Mouse (Mus musculus): ENCODE measurements at regions not wholly inside any gene's neighbourhood (a gene's known extent, or its start where the extent isn't known, plus 50 kb on each side); places are given as distances from the start of the nearest gene placed in this dataset.

- no peak overlapping the region for H3K4me3 ChIP-seq
- no peak overlapping the region for H3K4me2 ChIP-seq (ENCODE audit: low read depth)
- no peaks in the 10 kb centered on the region for H3K27me3 ChIP-seq (ENCODE audit: control insufficient read depth, insufficient read depth, insufficient read length)
- no peak overlapping the region for H3ac ChIP-seq (ENCODE audit: control insufficient read depth, insufficient read length)
- TF ChIP-seq MYOD1 (IDR thresholded peaks at IDR 0.05; ENCODE audit: control insufficient read depth in 1 of 3, insufficient read length in 2 of 3, low read depth in 2 of 3) = no peak
- no peak for TF ChIP-seq MAX (IDR thresholded peaks at IDR 0.05; ENCODE audit: low read depth)
- no peak for TF ChIP-seq REST (IDR thresholded peaks at IDR 0.05; ENCODE audit: insufficient read depth, insufficient read length)
- H3K79me2 ChIP-seq (ENCODE audit: control insufficient read depth, insufficient read depth) = no peaks in the 10 kb centered on the region
- H3K36me3 ChIP-seq (ENCODE audit: control insufficient read depth, insufficient read depth) = no peaks in the 10 kb centered on the region
Measured at GRCm38 (mm10) chr1:13977207-13977606, 2115.9 kb downstream of the 4930444P10Rik start.

GRCm38 (mm10) chr1:13949241-13949640, 2143.9 kb downstream of the 4930444P10Rik start:
- Histone ChIP-seq H3K4me2 (ENCODE audit: low read depth) (no peak overlapping the region), H3K79me2 (ENCODE audit: control insufficient read depth, insufficient read depth) (no peaks in the 10 kb centered on the region), H3ac (ENCODE audit: control insufficient read depth, insufficient read length) (no peak overlapping the region), H3K36me3 (ENCODE audit: control insufficient read depth, insufficient read depth) (no peaks in the 10 kb centered on the region), H3K4me3 (no peak overlapping the region), H3K27me3 (ENCODE audit: control insufficient read depth, insufficient read depth, insufficient read length) (no peaks in the 10 kb centered on the region)
- TF ChIP-seq POLR2A (IDR thresholded peaks at IDR 0.05; ENCODE audit: insufficient read length, low read depth) (no peak), MAX (IDR thresholded peaks at IDR 0.05; ENCODE audit: low read depth) (no peak), TCF3 (IDR thresholded peaks at IDR 0.05; ENCODE audit: insufficient read length, low read depth) (no peak), E2F4 (IDR thresholded peaks at IDR 0.05; ENCODE audit: insufficient read depth) (no peak), USF1 (IDR thresholded peaks at IDR 0.05; ENCODE audit: low read depth) (no peak), MYOD1 (IDR thresholded peaks at IDR 0.05; ENCODE audit: control insufficient read depth in 1 of 3, insufficient read length in 2 of 3, low read depth in 2 of 3) (no peak), SRF (IDR thresholded peaks at IDR 0.05; ENCODE audit: control insufficient read depth, insufficient read length, low read depth) (no peak), TCF12 (IDR thresholded peaks at IDR 0.05; ENCODE audit: insufficient read depth, poor library complexity, severe bottlenecking) (no peak), CEBPB (IDR thresholded peaks at IDR 0.05; ENCODE audit: insufficient read depth, poor library complexity, severe bottlenecking) (no peak), MYOG (IDR thresholded peaks at IDR 0.05; ENCODE audit: control insufficient read depth in 1 of 3, insufficient read depth in 1 of 3, insufficient read length in 2 of 3, low read depth in 2 of 3) (no peak)

DNA sequence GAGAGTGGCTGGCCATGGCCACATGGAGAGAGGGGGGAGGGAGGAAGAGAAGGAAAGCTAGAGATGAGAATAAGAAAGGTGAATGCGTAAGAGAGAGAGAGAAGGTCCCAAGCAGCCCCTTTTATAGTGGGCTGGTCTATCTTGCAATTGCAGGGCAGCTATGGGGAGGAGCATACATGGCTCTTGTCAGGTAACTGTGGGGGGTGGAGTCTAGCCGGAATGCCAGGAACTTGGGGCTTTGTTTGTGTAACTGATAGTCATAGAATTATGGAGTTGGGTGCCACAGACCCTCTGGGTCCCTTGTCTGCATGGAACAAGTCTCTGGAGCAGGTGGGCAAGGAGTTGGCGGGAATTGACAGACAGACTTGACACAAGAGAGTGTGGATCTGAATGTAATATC, 2151.8 kb downstream of the 4930444P10Rik start:
- H3K27me3 ChIP-seq (ENCODE audit: control insufficient read depth, insufficient read depth, insufficient read length) = no peaks in the 10 kb centered on the region
- no peak for TF ChIP-seq POLR2AphosphoS2 (IDR thresholded peaks at IDR 0.05; ENCODE audit: insufficient read length, low read depth)
- no peak for TF ChIP-seq MAX (IDR thresholded peaks at IDR 0.05; ENCODE audit: low read depth)
- TF ChIP-seq MYOG (IDR thresholded peaks at IDR 0.05; ENCODE audit: control insufficient read depth in 1 of 3, insufficient read depth in 1 of 3, insufficient read length in 2 of 3, low read depth in 2 of 3) = no peak
- TF ChIP-seq SRF (IDR thresholded peaks at IDR 0.05; ENCODE audit: control insufficient read depth, insufficient read length, low read depth) = no peak
- TF ChIP-seq REST (IDR thresholded peaks at IDR 0.05; ENCODE audit: insufficient read depth, insufficient read length) = no peak
- TF ChIP-seq POLR2A (IDR thresholded peaks at IDR 0.05; ENCODE audit: insufficient read length, low read depth) = no peak
- TF ChIP-seq MYOD1 (IDR thresholded peaks at IDR 0.05; ENCODE audit: control insufficient read depth in 1 of 3, insufficient read length in 2 of 3, low read depth in 2 of 3) = no peak
- no peak for TF ChIP-seq CEBPB (IDR thresholded peaks at IDR 0.05; ENCODE audit: insufficient read depth, poor library complexity, severe bottlenecking)
- TF ChIP-seq USF1 (IDR thresholded peaks at IDR 0.05; ENCODE audit: low read depth) = no peak
- TF ChIP-seq TCF12 (IDR thresholded peaks at IDR 0.05; ENCODE audit: insufficient read depth, poor library complexity, severe bottlenecking) = no peak
- no peak for TF ChIP-seq E2F4 (IDR thresholded peaks at IDR 0.05; ENCODE audit: insufficient read depth)
- no peak for TF ChIP-seq TCF3 (IDR thresholded peaks at IDR 0.05; ENCODE audit: insufficient read length, low read depth)
- H3ac ChIP-seq (ENCODE audit: control insufficient read depth, insufficient read length) = no peak overlapping the region
- H3K4me3 ChIP-seq = no peak overlapping the region
- no peak overlapping the region for H3K4me2 ChIP-seq (ENCODE audit: low read depth)
- no peaks in the 10 kb centered on the region for H3K36me3 ChIP-seq (ENCODE audit: control insufficient read depth, insufficient read depth)
- no peaks in the 10 kb centered on the region for H3K79me2 ChIP-seq (ENCODE audit: control insufficient read depth, insufficient read depth)

DNA sequence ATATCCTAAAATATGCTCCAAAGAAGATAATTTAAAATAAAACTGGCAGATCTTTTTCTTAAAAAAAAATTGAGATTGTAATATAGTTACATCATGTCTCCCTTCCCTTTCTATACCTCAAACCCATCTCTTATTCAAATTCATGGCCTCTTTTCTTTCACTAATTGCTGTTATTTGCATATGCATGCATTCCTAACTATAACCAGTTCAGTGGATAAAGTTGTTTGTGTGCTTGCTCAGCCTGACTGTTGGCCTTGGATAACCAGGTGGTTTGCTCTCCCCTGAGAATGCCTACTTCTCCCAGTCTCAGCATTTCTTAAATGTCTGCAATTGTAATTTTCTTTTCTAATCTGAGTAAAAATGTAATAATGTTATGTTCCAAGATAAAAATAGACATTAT, 2154.8 kb downstream of the 4930444P10Rik start:
- Histone ChIP-seq H3K36me3 (ENCODE audit: control insufficient read depth, insufficient read depth) (no peaks in the 10 kb centered on the region), H3K4me2 (ENCODE audit: low read depth) (no peak overlapping the region), H3K79me2 (ENCODE audit: control insufficient read depth, insufficient read depth) (no peaks in the 10 kb centered on the region), H3ac (ENCODE audit: control insufficient read depth, insufficient read length) (no peak overlapping the region), H3K27me3 (ENCODE audit: control insufficient read depth, insufficient read depth, insufficient read length) (no peaks in the 10 kb centered on the region), H3K4me3 (no peak overlapping the region)
- TF ChIP-seq POLR2A (IDR thresholded peaks at IDR 0.05; ENCODE audit: insufficient read length, low read depth) (no peak), TCF12 (IDR thresholded peaks at IDR 0.05; ENCODE audit: insufficient read depth, poor library complexity, severe bottlenecking) (no peak), CEBPB (IDR thresholded peaks at IDR 0.05; ENCODE audit: insufficient read depth, poor library complexity, severe bottlenecking) (no peak), MAX (IDR thresholded peaks at IDR 0.05; ENCODE audit: low read depth) (no peak), MYOG (IDR thresholded peaks at IDR 0.05; ENCODE audit: control insufficient read depth in 1 of 3, insufficient read depth in 1 of 3, insufficient read length in 2 of 3, low read depth in 2 of 3) (no peak), MYOD1 (IDR thresholded peaks at IDR 0.05; ENCODE audit: control insufficient read depth in 1 of 3, insufficient read length in 2 of 3, low read depth in 2 of 3) (no peak), TCF3 (IDR thresholded peaks at IDR 0.05; ENCODE audit: insufficient read length, low read depth) (no peak), SRF (IDR thresholded peaks at IDR 0.05; ENCODE audit: control insufficient read depth, insufficient read length, low read depth) (no peak), E2F4 (IDR thresholded peaks at IDR 0.05; ENCODE audit: insufficient read depth) (no peak), POLR2AphosphoS2 (IDR thresholded peaks at IDR 0.05; ENCODE audit: insufficient read length, low read depth) (no peak), USF1 (IDR thresholded peaks at IDR 0.05; ENCODE audit: low read depth) (no peak), REST (IDR thresholded peaks at IDR 0.05; ENCODE audit: insufficient read depth, insufficient read length) (no peak)

- Histone ChIP-seq H3ac (ENCODE audit: control insufficient read depth, insufficient read length) (no peak overlapping the region), H3K79me2 (ENCODE audit: control insufficient read depth, insufficient read depth) (no peaks in the 10 kb centered on the region), H3K4me2 (ENCODE audit: low read depth) (no peak overlapping the region), H3K4me3 (no peak overlapping the region), H3K27me3 (ENCODE audit: control insufficient read depth, insufficient read depth, insufficient read length) (no peaks in the 10 kb centered on the region), H3K36me3 (ENCODE audit: control insufficient read depth, insufficient read depth) (no peaks in the 10 kb centered on the region)
- no peak for TF ChIP-seq POLR2AphosphoS2 (IDR thresholded peaks at IDR 0.05; ENCODE audit: insufficient read length, low read depth)
- TF ChIP-seq CEBPB (IDR thresholded peaks at IDR 0.05; ENCODE audit: insufficient read depth, poor library complexity, severe bottlenecking) = no peak
- TF ChIP-seq TCF3 (IDR thresholded peaks at IDR 0.05; ENCODE audit: insufficient read length, low read depth) = no peak
- TF ChIP-seq MYOG (IDR thresholded peaks at IDR 0.05; ENCODE audit: control insufficient read depth in 1 of 3, insufficient read depth in 1 of 3, insufficient read length in 2 of 3, low read depth in 2 of 3) = no peak
- TF ChIP-seq USF1 (IDR thresholded peaks at IDR 0.05; ENCODE audit: low read depth) = no peak
- TF ChIP-seq MAX (IDR thresholded peaks at IDR 0.05; ENCODE audit: low read depth) = no peak
- TF ChIP-seq TCF12 (IDR thresholded peaks at IDR 0.05; ENCODE audit: insufficient read depth, poor library complexity, severe bottlenecking) = no peak
- no peak for TF ChIP-seq E2F4 (IDR thresholded peaks at IDR 0.05; ENCODE audit: insufficient read depth)
- TF ChIP-seq POLR2A (IDR thresholded peaks at IDR 0.05; ENCODE audit: insufficient read length, low read depth) = no peak
- TF ChIP-seq REST (IDR thresholded peaks at IDR 0.05; ENCODE audit: insufficient read depth, insufficient read length) = no peak
- no peak for TF ChIP-seq MYOD1 (IDR thresholded peaks at IDR 0.05; ENCODE audit: control insufficient read depth in 1 of 3, insufficient read length in 2 of 3, low read depth in 2 of 3)
- no peak for TF ChIP-seq SRF (IDR thresholded peaks at IDR 0.05; ENCODE audit: control insufficient read depth, insufficient read length, low read depth)
Measured at GRCm38 (mm10) chr1:13935938-13936491, 2157.1 kb downstream of the 4930444P10Rik start.
